Mouse (Mus musculus): ENCODE measurements around the gene Wap. TPM values are rescaled to one million over a fixed set of nuclear protein-coding genes. Genes with fewer than 3 reads are reported as not detected.

Wap gene
- total RNA-seq, 2 experiments from 2014 or later, result not detected

- DNase-seq, result no peak
Observed at GRCm38 (mm10) chr11:6596616-6597015, 41.8 kb downstream of the Wap start.

- DNase-seq, result no peak
Observed at GRCm38 (mm10) chr11:6596205-6596604, 42.2 kb downstream of the Wap start.

GRCm38 (mm10) chr11:6595339-6595738 is 43.1 kb downstream of the Wap start:
- no peak for DNase-seq

- DNase-seq, result no peak
Observed at GRCm38 (mm10) chr11:6594845-6595244, 43.6 kb downstream of the Wap start.

GRCm38 (mm10) chr11:6593406-6593805 is 45.0 kb downstream of the Wap start:
- DNase-seq, result no peak

GRCm38 (mm10) chr11:6590933-6591675 is 47.3 kb downstream of the Wap start:
- no peak for DNase-seq

GRCm38 (mm10) chr11:6589838-6590237 is 48.6 kb downstream of the Wap start:
- no peak for DNase-seq

GRCm38 (mm10) chr11:6588295-6588694 is 50.1 kb downstream of the Wap start:
- DNase-seq, result no peak

GRCm38 (mm10) chr11:6587249-6587940 is 51.0 kb downstream of the Wap start:
- no peak for DNase-seq

- peak in 1 of 2 experiments; percentile 65 for DNase-seq
Observed at GRCm38 (mm10) chr11:6586660-6587059, 51.8 kb downstream of the Wap start.

GRCm38 (mm10) chr11:6585748-6586147 is 52.7 kb downstream of the Wap start:
- DNase-seq, result no peak

Other genes starting within 250 kb of the Wap start
- 10 to 100 TPM; 33.8 to 37.0 TPM for gene Zmiz2, start 249.6 kb downstream of the Wap start, total RNA-seq (2021)
- 100 to 1,000 TPM; 304 to 366 TPM for gene Ppia, start 223.2 kb downstream of the Wap start, total RNA-seq (2021)
- 10 to 100 TPM; 71.4 to 86.8 TPM for gene H2afv, start 194.2 kb downstream of the Wap start, total RNA-seq (2021)
- gene Purb, start 162.7 kb downstream of the Wap start, total RNA-seq (2021), result 10 to 100 TPM; 29.5 to 31.0 TPM
- 1 to 10 TPM; 1.6 to 2.9 TPM for gene Myo1g, start 117.7 kb downstream of the Wap start, total RNA-seq (2021)
- gene Ccm2, start 91.8 kb downstream of the Wap start, total RNA-seq (2021), result 10 to 100 TPM; 24.7 to 26.0 TPM
- 1 to 10 TPM in 1 of 2 experiments, under 1 TPM in 1; 0.62 to 1.2 TPM for gene Nacad, start 32.6 kb downstream of the Wap start, total RNA-seq (2021)
- gene Tbrg4, start 12.6 kb downstream of the Wap start, total RNA-seq (2021), result 100 to 1,000 TPM; 103 to 107 TPM
- 1 to 10 TPM; 7.6 to 7.9 TPM for gene Ramp3, start 19.9 kb upstream of the Wap start, total RNA-seq (2021)
- gene Gm11983, start 199.0 kb upstream of the Wap start, total RNA-seq (2021), result not detected